Mouse (Mus musculus): ENCODE data around the gene Medag.
A peak's percentile ranks its signal among the peaks of the same experiment; 100 is the strongest.

Medag gene

GRCm38 (mm10) chr5:149411509-149412193 is at the start of gene Medag:
Gene Medag, plus strand, starts transcription at chr5:149411749.
- peak; percentile 91 for DNase-seq (ENCODE audit: low read depth, low spot score)

- no peak for DNase-seq (ENCODE audit: low read depth, low spot score)
These were observed 48.9 kb upstream of the Medag start for GRCm38 (mm10) chr5:149362626-149363025.

- no peak for DNase-seq (ENCODE audit: low read depth, low spot score)
These were observed 47.4 kb upstream of the Medag start for GRCm38 (mm10) chr5:149363903-149364755.

GRCm38 (mm10) chr5:149367011-149367410 is 44.5 kb upstream of the Medag start:
- no peak for DNase-seq (ENCODE audit: low read depth, low spot score)

GRCm38 (mm10) chr5:149367544-149368466 is 43.7 kb upstream of the Medag start:
- no peak for DNase-seq (ENCODE audit: low read depth, low spot score)

- no peak for DNase-seq (ENCODE audit: low read depth, low spot score)
These were observed 42.8 kb upstream of the Medag start for GRCm38 (mm10) chr5:149368575-149369312.

- DNase-seq (ENCODE audit: low read depth, low spot score) = no peak
These were observed 42.0 kb upstream of the Medag start for GRCm38 (mm10) chr5:149369373-149370035.

GRCm38 (mm10) chr5:149372018-149372417 is 39.5 kb upstream of the Medag start:
- DNase-seq (ENCODE audit: low read depth, low spot score) = no peak

- peak; percentile 44 for DNase-seq (ENCODE audit: low read depth, low spot score)
These were observed 38.3 kb upstream of the Medag start for GRCm38 (mm10) chr5:149373224-149373623.

GRCm38 (mm10) chr5:149374026-149374425 is 37.5 kb upstream of the Medag start:
- DNase-seq (ENCODE audit: low read depth, low spot score) = peak; percentile 66

GRCm38 (mm10) chr5:149375074-149375888 is 36.3 kb upstream of the Medag start:
- peak; percentile 36 for DNase-seq (ENCODE audit: low read depth, low spot score)

GRCm38 (mm10) chr5:149375889-149376212 is 35.7 kb upstream of the Medag start:
- DNase-seq (ENCODE audit: low read depth, low spot score) = peak; percentile 97

GRCm38 (mm10) chr5:149376367-149376766 is 35.2 kb upstream of the Medag start:
- DNase-seq (ENCODE audit: low read depth, low spot score) = no peak

GRCm38 (mm10) chr5:149377253-149377652 is 34.3 kb upstream of the Medag start:
- no peak for DNase-seq (ENCODE audit: low read depth, low spot score)

GRCm38 (mm10) chr5:149378566-149378965 is 33.0 kb upstream of the Medag start:
- no peak for DNase-seq (ENCODE audit: low read depth, low spot score)

GRCm38 (mm10) chr5:149379131-149379784 is 32.3 kb upstream of the Medag start:
- peak; percentile 39 for DNase-seq (ENCODE audit: low read depth, low spot score)

GRCm38 (mm10) chr5:149379861-149380260 is 31.7 kb upstream of the Medag start:
- no peak for DNase-seq (ENCODE audit: low read depth, low spot score)

- no peak for DNase-seq (ENCODE audit: low read depth, low spot score)
These were observed 31.1 kb upstream of the Medag start for GRCm38 (mm10) chr5:149380388-149380916.

GRCm38 (mm10) chr5:149381948-149382347 is 29.6 kb upstream of the Medag start:
- peak; percentile 51 for DNase-seq (ENCODE audit: low read depth, low spot score)

Data from 3T3-L1 (cell line).